Mouse (Mus musculus): ENCODE measurements around the gene 6430531B16Rik. TPM values are rescaled to one million over a fixed set of nuclear protein-coding genes. Genes with fewer than 3 reads are reported as not detected.

The 6430531B16Rik gene
- polyA plus RNA-seq, 1 experiment from 2014 or later, result 0.31 TPM

- H3K4me3 ChIP-seq (ENCODE audit: low read depth, low read length), result peak overlapping the region; percentile 48
- no peak for DNase-seq (ENCODE audit: low spot score)
- no peak overlapping the region for H3K9ac ChIP-seq (ENCODE audit: low read length)
- H3K4me1 ChIP-seq (ENCODE audit: control insufficient read depth, insufficient read depth, low read length), result no peaks in the 10 kb centered on the region
- peak; percentile 54 for ATAC-seq (ENCODE audit: insufficient number of reproducible peaks, low FRiP score, low TSS enrichment, low read depth)
- WGBS, result 50% methylated on average over 13 of the region's 13 CpGs
- H3K9me3 ChIP-seq (ENCODE audit: control insufficient read depth, low read length), result no peaks in the 10 kb centered on the region
- H3K27ac ChIP-seq (replicated peaks; ENCODE audit: low read depth, low read length), result no peak overlapping the region
- H3K4me2 ChIP-seq (ENCODE audit: low read depth, severe bottlenecking), result peak overlapping the region; percentile 93
- no peaks in the 10 kb centered on the region for H3K27me3 ChIP-seq (ENCODE audit: control insufficient read depth, insufficient read depth, low read length)
- no peaks in the 10 kb centered on the region for H3K36me3 ChIP-seq (ENCODE audit: control insufficient read depth, insufficient read depth, low read length)
Observed at GRCm38 (mm10) chr7:139979011-139979719, 610 bp upstream of the 6430531B16Rik start.

GRCm38 (mm10) chr7:139975471-139975870, 3.1 kb downstream of the 6430531B16Rik start:
- H3K27ac ChIP-seq (replicated peaks; ENCODE audit: low read depth, low read length), result no peak overlapping the region
- H3K9ac ChIP-seq (ENCODE audit: low read length), result no peak overlapping the region
- no peaks in the 10 kb centered on the region for H3K36me3 ChIP-seq (ENCODE audit: control insufficient read depth, insufficient read depth, low read length)
- no peak overlapping the region for H3K4me3 ChIP-seq (ENCODE audit: low read depth, low read length)
- H3K27me3 ChIP-seq (ENCODE audit: control insufficient read depth, insufficient read depth, low read length), result no peaks in the 10 kb centered on the region
- H3K9me3 ChIP-seq (ENCODE audit: control insufficient read depth, low read length), result no peaks in the 10 kb centered on the region
- ATAC-seq (ENCODE audit: insufficient number of reproducible peaks, low FRiP score, low TSS enrichment, low read depth) (no peak), DNase-seq (ENCODE audit: low spot score) (no peak)
- H3K4me2 ChIP-seq (ENCODE audit: low read depth, severe bottlenecking), result no peak overlapping the region
- no peaks in the 10 kb centered on the region for H3K4me1 ChIP-seq (ENCODE audit: control insufficient read depth, insufficient read depth, low read length)
- WGBS, result 63% methylated on average over 5 of the region's 5 CpGs

GRCm38 (mm10) chr7:139974307-139974706, 4.2 kb downstream of the 6430531B16Rik start:
- ATAC-seq (ENCODE audit: insufficient number of reproducible peaks, low FRiP score, low TSS enrichment, low read depth), result no peak
- Histone ChIP-seq H3K9me3 (ENCODE audit: control insufficient read depth, low read length) (no peaks in the 10 kb centered on the region), H3K27me3 (ENCODE audit: control insufficient read depth, insufficient read depth, low read length) (no peaks in the 10 kb centered on the region), H3K4me1 (ENCODE audit: control insufficient read depth, insufficient read depth, low read length) (no peaks in the 10 kb centered on the region), H3K9ac (ENCODE audit: low read length) (no peak overlapping the region), H3K4me3 (ENCODE audit: low read depth, low read length) (no peak overlapping the region), H3K4me2 (ENCODE audit: low read depth, severe bottlenecking) (no peak overlapping the region), H3K36me3 (ENCODE audit: control insufficient read depth, insufficient read depth, low read length) (no peaks in the 10 kb centered on the region), H3K27ac (replicated peaks; ENCODE audit: low read depth, low read length) (no peak overlapping the region)
- 87% methylated on average over 10 of the region's 10 CpGs for WGBS
- no peak for DNase-seq (ENCODE audit: low spot score)

GRCm38 (mm10) chr7:139972923-139973331, 5.6 kb downstream of the 6430531B16Rik start:
- Histone ChIP-seq H3K36me3 (ENCODE audit: control insufficient read depth, insufficient read depth, low read length) (no peaks in the 10 kb centered on the region), H3K27ac (replicated peaks; ENCODE audit: low read depth, low read length) (no peak overlapping the region), H3K27me3 (ENCODE audit: control insufficient read depth, insufficient read depth, low read length) (no peaks in the 10 kb centered on the region), H3K9ac (ENCODE audit: low read length) (no peak overlapping the region), H3K9me3 (ENCODE audit: control insufficient read depth, low read length) (no peaks in the 10 kb centered on the region), H3K4me2 (ENCODE audit: low read depth, severe bottlenecking) (no peak overlapping the region), H3K4me3 (ENCODE audit: low read depth, low read length) (no peak overlapping the region), H3K4me1 (ENCODE audit: control insufficient read depth, insufficient read depth, low read length) (no peaks in the 10 kb centered on the region)
- ATAC-seq (ENCODE audit: insufficient number of reproducible peaks, low FRiP score, low TSS enrichment, low read depth), result no peak
- no peak for DNase-seq (ENCODE audit: low spot score)

- no peak for ATAC-seq (ENCODE audit: insufficient number of reproducible peaks, low FRiP score, low TSS enrichment, low read depth)
- Histone ChIP-seq H3K27me3 (ENCODE audit: control insufficient read depth, insufficient read depth, low read length) (no peaks in the 10 kb centered on the region), H3K4me1 (ENCODE audit: control insufficient read depth, insufficient read depth, low read length) (no peaks in the 10 kb centered on the region), H3K36me3 (ENCODE audit: control insufficient read depth, insufficient read depth, low read length) (no peaks in the 10 kb centered on the region), H3K4me3 (ENCODE audit: low read depth, low read length) (no peak overlapping the region), H3K4me2 (ENCODE audit: low read depth, severe bottlenecking) (no peak overlapping the region), H3K27ac (replicated peaks; ENCODE audit: low read depth, low read length) (no peak overlapping the region), H3K9ac (ENCODE audit: low read length) (no peak overlapping the region), H3K9me3 (ENCODE audit: control insufficient read depth, low read length) (no peaks in the 10 kb centered on the region)
- DNase-seq (ENCODE audit: low spot score), result no peak
- 76% methylated on average over 6 of the region's 6 CpGs for WGBS
Observed at GRCm38 (mm10) chr7:139971436-139971835, 7.1 kb downstream of the 6430531B16Rik start.

- WGBS, result 82% methylated on average over 5 of the region's 5 CpGs
Observed at GRCm38 (mm10) chr7:139970979-139971378, 7.6 kb downstream of the 6430531B16Rik start.

GRCm38 (mm10) chr7:139970216-139970919, 8.2 kb downstream of the 6430531B16Rik start:
- WGBS, result 84% methylated on average over 10 of the region's 10 CpGs
- H3K36me3 ChIP-seq (ENCODE audit: control insufficient read depth, insufficient read depth, low read length), result no peaks in the 10 kb centered on the region
- no peak overlapping the region for H3K9ac ChIP-seq (ENCODE audit: low read length)
- no peaks in the 10 kb centered on the region for H3K9me3 ChIP-seq (ENCODE audit: control insufficient read depth, low read length)
- H3K4me2 ChIP-seq (ENCODE audit: low read depth, severe bottlenecking), result no peak overlapping the region
- H3K4me3 ChIP-seq (ENCODE audit: low read depth, low read length), result no peak overlapping the region
- H3K27ac ChIP-seq (replicated peaks; ENCODE audit: low read depth, low read length), result no peak overlapping the region
- no peaks in the 10 kb centered on the region for H3K27me3 ChIP-seq (ENCODE audit: control insufficient read depth, insufficient read depth, low read length)
- ATAC-seq (ENCODE audit: insufficient number of reproducible peaks, low FRiP score, low TSS enrichment, low read depth) (no peak), DNase-seq (ENCODE audit: low spot score) (no peak)
- H3K4me1 ChIP-seq (ENCODE audit: control insufficient read depth, insufficient read depth, low read length), result no peaks in the 10 kb centered on the region

More at GRCm38 (mm10) chr7:139970979-139971378, 7.6 kb downstream of the 6430531B16Rik start:
- DNase-seq (ENCODE audit: low spot score) (no peak), ATAC-seq (ENCODE audit: insufficient number of reproducible peaks, low FRiP score, low TSS enrichment, low read depth) (no peak; the same call in 1 of the 2 replicates)
- no peaks in the 10 kb centered on the region for H3K27me3 ChIP-seq (ENCODE audit: control insufficient read depth, insufficient read depth, low read length)
- no peaks in the 10 kb centered on the region for H3K9me3 ChIP-seq (ENCODE audit: control insufficient read depth, low read length)
- no peaks in the 10 kb centered on the region for H3K4me1 ChIP-seq (ENCODE audit: control insufficient read depth, insufficient read depth, low read length)
- no peak overlapping the region for H3K4me3 ChIP-seq (ENCODE audit: low read depth, low read length)
- H3K9ac ChIP-seq (ENCODE audit: low read length), result no peak overlapping the region
- no peaks in the 10 kb centered on the region for H3K36me3 ChIP-seq (ENCODE audit: control insufficient read depth, insufficient read depth, low read length)
- H3K4me2 ChIP-seq (ENCODE audit: low read depth, severe bottlenecking), result no peak overlapping the region
- no peak overlapping the region for H3K27ac ChIP-seq (replicated peaks; ENCODE audit: low read depth, low read length)

- H3K4me1 ChIP-seq (ENCODE audit: control insufficient read depth, insufficient read depth, low read length), result no peaks in the 10 kb centered on the region
- ATAC-seq (ENCODE audit: insufficient number of reproducible peaks, low FRiP score, low TSS enrichment, low read depth) (no peak), DNase-seq (ENCODE audit: low spot score) (peak; percentile 87)
- no peak overlapping the region for H3K27ac ChIP-seq (replicated peaks; ENCODE audit: low read depth, low read length)
- H3K4me3 ChIP-seq (ENCODE audit: low read depth, low read length), result no peak overlapping the region
- no peak overlapping the region for H3K4me2 ChIP-seq (ENCODE audit: low read depth, severe bottlenecking)
- H3K27me3 ChIP-seq (ENCODE audit: control insufficient read depth, insufficient read depth, low read length), result no peaks in the 10 kb centered on the region
- H3K9ac ChIP-seq (ENCODE audit: low read length), result no peak overlapping the region
- 33% methylated on average over 10 of the region's 10 CpGs for WGBS
- no peaks in the 10 kb centered on the region for H3K36me3 ChIP-seq (ENCODE audit: control insufficient read depth, insufficient read depth, low read length)
- no peaks in the 10 kb centered on the region for H3K9me3 ChIP-seq (ENCODE audit: control insufficient read depth, low read length)
Observed at GRCm38 (mm10) chr7:139969348-139970130, 9.0 kb downstream of the 6430531B16Rik start.

Measured in limb, embryonic 11.5 days (tissue).